Mouse (Mus musculus) c-Kit-positive CD71-positive TER-119-positive erythroid progenitor cells, embryonic 14.5 days (primary cell): ENCODE data around the gene Akap8.

Experiments
- DNase-seq: peaks from one replicate; pipeline ENCODE4 v3.0.0-alpha.2; 2013; ENCODE audit warnings: low spot score

Akap8 gene

GRCm38 (mm10) chr17:32283771-32284221 is 37.2 kb downstream of the Akap8 start:
- DNase-seq = peak; percentile 53

GRCm38 (mm10) chr17:32283341-32283740 is 37.7 kb downstream of the Akap8 start:
- peak; percentile 27 for DNase-seq

GRCm38 (mm10) chr17:32281611-32282310 is 39.3 kb downstream of the Akap8 start:
- DNase-seq = no peak

- DNase-seq = no peak
Measured at GRCm38 (mm10) chr17:32281126-32281525, 39.9 kb downstream of the Akap8 start.

GRCm38 (mm10) chr17:32280575-32280974 is 40.5 kb downstream of the Akap8 start:
- DNase-seq = no peak

GRCm38 (mm10) chr17:32277201-32277600 is 43.8 kb downstream of the Akap8 start:
- no peak for DNase-seq

- DNase-seq = no peak
Measured at GRCm38 (mm10) chr17:32275568-32275967, 45.5 kb downstream of the Akap8 start.

GRCm38 (mm10) chr17:32269151-32269550 is 51.9 kb downstream of the Akap8 start:
- no peak for DNase-seq

GRCm38 (mm10) chr17:32268540-32268960 is 52.5 kb downstream of the Akap8 start:
- DNase-seq = no peak

- DNase-seq = no peak
Measured at GRCm38 (mm10) chr17:32268096-32268495, 52.9 kb downstream of the Akap8 start.

- no peak for DNase-seq
Measured at GRCm38 (mm10) chr17:32267617-32268016, 53.4 kb downstream of the Akap8 start.

- no peak for DNase-seq
Measured at GRCm38 (mm10) chr17:32263672-32264071, 57.4 kb downstream of the Akap8 start.

GRCm38 (mm10) chr17:32262831-32263559 is 58.0 kb downstream of the Akap8 start:
- DNase-seq = no peak

- no peak for DNase-seq
Measured at GRCm38 (mm10) chr17:32258869-32259268, 62.2 kb downstream of the Akap8 start.

- DNase-seq = no peak
Measured at GRCm38 (mm10) chr17:32257944-32258343, 63.1 kb downstream of the Akap8 start.

- DNase-seq = no peak
Measured at GRCm38 (mm10) chr17:32257452-32257851, 63.6 kb downstream of the Akap8 start.

- no peak for DNase-seq
Measured at GRCm38 (mm10) chr17:32256896-32257295, 64.1 kb downstream of the Akap8 start.
